Mouse (Mus musculus): Measurements from ENCODE around the gene Anxa10.

Gene Anxa10

GRCm38 (mm10) chr8:62123098-62123497 is at the start of gene Anxa10:
TSS of gene Anxa10 (minus strand) at chr8:62123150.
- TF ChIP-seq GATA4 (IDR thresholded peaks at IDR 0.05; ENCODE audit: insufficient replicate concordance, low read length), result no peak

GRCm38 (mm10) chr8:62132662-62133366 is 9.9 kb upstream of the Anxa10 start:
- no peak for TF ChIP-seq GATA4 (IDR thresholded peaks at IDR 0.05; ENCODE audit: insufficient replicate concordance, low read length)

- no peak for TF ChIP-seq GATA4 (IDR thresholded peaks at IDR 0.05; ENCODE audit: insufficient replicate concordance, low read length)
Measured at GRCm38 (mm10) chr8:62097213-62097612, 25.7 kb downstream of the Anxa10 start.

- TF ChIP-seq GATA4 (IDR thresholded peaks at IDR 0.05; ENCODE audit: insufficient replicate concordance, low read length), result no peak
Measured at GRCm38 (mm10) chr8:62081804-62082203, 41.1 kb downstream of the Anxa10 start.

- TF ChIP-seq GATA4 (IDR thresholded peaks at IDR 0.05; ENCODE audit: insufficient replicate concordance, low read length), result no peak
Measured at GRCm38 (mm10) chr8:62080195-62080802, 42.7 kb downstream of the Anxa10 start.

GRCm38 (mm10) chr8:62068305-62068704 is 54.6 kb downstream of the Anxa10 start:
- TF ChIP-seq GATA4 (IDR thresholded peaks at IDR 0.05; ENCODE audit: insufficient replicate concordance, low read length), result no peak

- TF ChIP-seq GATA4 (IDR thresholded peaks at IDR 0.05; ENCODE audit: insufficient replicate concordance, low read length), result no peak
Measured at GRCm38 (mm10) chr8:62060357-62060756, 62.6 kb downstream of the Anxa10 start.

- TF ChIP-seq GATA4 (IDR thresholded peaks at IDR 0.05; ENCODE audit: insufficient replicate concordance, low read length), result no peak
Measured at GRCm38 (mm10) chr8:62046809-62047208, 76.1 kb downstream of the Anxa10 start.

- TF ChIP-seq GATA4 (IDR thresholded peaks at IDR 0.05; ENCODE audit: insufficient replicate concordance, low read length), result no peak
Measured at GRCm38 (mm10) chr8:62034351-62034750, 88.6 kb downstream of the Anxa10 start.

- TF ChIP-seq GATA4 (IDR thresholded peaks at IDR 0.05; ENCODE audit: insufficient replicate concordance, low read length), result no peak
Measured at GRCm38 (mm10) chr8:62014582-62014981, 108.4 kb downstream of the Anxa10 start.

GRCm38 (mm10) chr8:62014166-62014565 is 108.8 kb downstream of the Anxa10 start:
- no peak for TF ChIP-seq GATA4 (IDR thresholded peaks at IDR 0.05; ENCODE audit: insufficient replicate concordance, low read length)

Measured in liver, adult (tissue).